Mouse (Mus musculus): ENCODE measurements around the gene Ptpn7. TPM values are rescaled to one million over a fixed set of nuclear protein-coding genes. Genes with fewer than 3 reads are reported as not detected.

Ptpn7 gene
- total and polyA plus RNA-seq, 3 experiments, result 61.4 to 81.9 (median 81.9) TPM

DNA sequence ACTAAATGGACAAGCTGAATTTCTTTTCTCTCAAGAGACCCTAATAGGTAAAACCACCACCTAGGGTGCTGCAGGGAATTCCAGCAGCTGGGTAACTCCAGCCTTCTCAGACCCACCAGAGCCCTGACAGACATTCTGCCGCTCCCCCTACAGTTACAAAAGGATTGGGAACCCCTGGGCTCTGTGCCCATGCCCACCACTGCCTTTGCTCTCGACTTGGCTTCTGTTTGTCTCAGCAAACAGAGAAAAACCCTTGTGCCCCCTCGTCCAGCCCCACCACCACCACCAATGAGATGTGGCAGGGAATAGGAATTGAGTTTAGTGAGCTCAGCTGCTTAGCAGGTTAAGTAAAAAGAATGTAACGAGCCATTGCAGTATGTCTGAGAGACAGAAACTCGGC, 16.5 kb downstream of the Ptpn7 start:
- H3K27ac ChIP-seq (ENCODE audit: insufficient read depth, low read depth), result no peak overlapping the region
- no peak overlapping the region for H3K4me3 ChIP-seq (replicated peaks in 1 of 3; ENCODE audit: low read depth in 2 of 3, low read length in 2 of 3, poor library complexity in 1 of 3)
- dilution Hi-C loops (cut with MboI; ENCODE audit: extremely low pct_ligation_motif_present, extremely low pct_unique_long_range_greater_than_20kb, low sequenced_read_pairs) (no loop called here), in situ Hi-C loops (cut with MboI; ENCODE audit: low pct_ligation_motif_present, low pct_unique_long_range_greater_than_20kb, low sequenced_read_pairs) (no loop called here)
- H3K9me3 ChIP-seq (replicated peaks; ENCODE audit: low read length), result no peaks in the 10 kb centered on the region
- peaks cover 14% of the 10 kb centered on the region for H3K79me2 ChIP-seq (replicated peaks; ENCODE audit: control insufficient read depth, extremely low read depth, insufficient read depth, poor library complexity, severe bottlenecking)
- H3K4me1 ChIP-seq (ENCODE audit: control insufficient read depth in 1 of 2, insufficient read depth in 2 of 2), result peaks cover 4 to 50% of the 10 kb centered on the region in 2 experiments; a peak in 3 of 4 replicates
- H3K36me3 ChIP-seq (replicated peaks in 1 of 2; ENCODE audit: control insufficient read depth in 1 of 2, insufficient read depth in 1 of 2, low read length in 1 of 2), result peaks cover 10 to 62% of the 10 kb centered on the region in 2 experiments
- no peak overlapping the region for H3K4me2 ChIP-seq (ENCODE audit: insufficient read depth, low read depth, poor library complexity, severe bottlenecking)
- no peak overlapping the region for H3K9ac ChIP-seq (ENCODE audit: insufficient read depth, low read depth)
- no peak for DNase-seq (ENCODE audit: extremely low read depth)
- TF ChIP-seq E2F4 (IDR thresholded peaks at IDR 0.05; ENCODE audit: insufficient replicate concordance, low read depth, low read length) (no peak), JUND (conservative IDR thresholded peaks at IDR 0.05; ENCODE audit: low read depth, low read length) (no peak), GABPA (IDR thresholded peaks at IDR 0.05; ENCODE audit: insufficient replicate concordance, low read depth, low read length) (no peak), TCF12 (IDR thresholded peaks at IDR 0.05; ENCODE audit: low read depth, low read length) (no peak), PAX5 (IDR thresholded peaks at IDR 0.05; ENCODE audit: low read length) (no peak), USF2 (conservative IDR thresholded peaks at IDR 0.05; ENCODE audit: low read depth, low read length) (no peak), POLR2AphosphoS2 (IDR thresholded peaks at IDR 0.05; ENCODE audit: low read depth, low read length) (no peak), USF1 (IDR thresholded peaks at IDR 0.05; ENCODE audit: low read depth, low read length) (no peak), JUN (IDR thresholded peaks at IDR 0.05; ENCODE audit: insufficient read depth, low read depth, low read length) (no peak), POLR2A (IDR thresholded peaks at IDR 0.05; ENCODE audit: low read depth, low read length) (no peak), ZC3H11A (IDR thresholded peaks at IDR 0.05; ENCODE audit: low read depth, low read length) (no peak)
- no peaks in the 10 kb centered on the region for H3K27me3 ChIP-seq (replicated peaks)

GRCm38 (mm10) chr1:135154011-135154410, 21.5 kb downstream of the Ptpn7 start:
- no peak for TF ChIP-seq CHD1 (IDR thresholded peaks at IDR 0.05; ENCODE audit: low read depth, low read length)
- TF ChIP-seq ZMIZ1 (IDR thresholded peaks at IDR 0.05; ENCODE audit: low read depth, low read length), result no peak
- no peak for TF ChIP-seq NELFE (IDR thresholded peaks at IDR 0.05; ENCODE audit: low read depth, low read length)
- TF ChIP-seq TCF12 (IDR thresholded peaks at IDR 0.05; ENCODE audit: low read depth, low read length), result no peak
- no peak for TF ChIP-seq POLR2A (IDR thresholded peaks at IDR 0.05; ENCODE audit: low read depth, low read length)
- no peak for TF ChIP-seq ZKSCAN1 (IDR thresholded peaks at IDR 0.05; ENCODE audit: borderline replicate concordance, low read depth, low read length)
- TF ChIP-seq ELF1 (IDR thresholded peaks at IDR 0.05; ENCODE audit: low read depth, low read length), result no peak
- no peak for TF ChIP-seq JUND (conservative IDR thresholded peaks at IDR 0.05; ENCODE audit: low read depth, low read length)
- TF ChIP-seq GABPA (IDR thresholded peaks at IDR 0.05; ENCODE audit: insufficient replicate concordance, low read depth, low read length), result no peak
- no peak for TF ChIP-seq HCFC1 (IDR thresholded peaks at IDR 0.05; ENCODE audit: low read depth, low read length)
- H3K9ac ChIP-seq (ENCODE audit: insufficient read depth, low read depth), result no peak overlapping the region
- dilution Hi-C loops (cut with MboI; ENCODE audit: extremely low pct_ligation_motif_present, extremely low pct_unique_long_range_greater_than_20kb, low sequenced_read_pairs) (no loop called here), in situ Hi-C loops (cut with MboI; ENCODE audit: low pct_ligation_motif_present, low pct_unique_long_range_greater_than_20kb, low sequenced_read_pairs) (loop anchor here (25.0 kb wide), 1 partner anchor 508 kb away; no protein-coding TSS in a partner anchor)
- H3K4me2 ChIP-seq (ENCODE audit: insufficient read depth, low read depth, poor library complexity, severe bottlenecking), result no peak overlapping the region
- peaks cover 13 to 72% of the 10 kb centered on the region in 2 experiments for H3K36me3 ChIP-seq (replicated peaks in 1 of 2; ENCODE audit: control insufficient read depth in 1 of 2, insufficient read depth in 1 of 2, low read length in 1 of 2)
- H3K4me1 ChIP-seq (ENCODE audit: control insufficient read depth in 1 of 2, insufficient read depth in 2 of 2), result peaks cover 5 to 26% of the 10 kb centered on the region in 2 experiments; a peak in 2 of 4 replicates
- no peak overlapping the region for H3K27ac ChIP-seq (ENCODE audit: insufficient read depth, low read depth)
- no peak for DNase-seq (ENCODE audit: extremely low read depth)
- no peaks in the 10 kb centered on the region for H3K9me3 ChIP-seq (replicated peaks; ENCODE audit: low read length)
- H3K4me3 ChIP-seq (replicated peaks in 1 of 3; ENCODE audit: low read depth in 2 of 3, low read length in 2 of 3, poor library complexity in 1 of 3), result no peak overlapping the region
- H3K27me3 ChIP-seq (replicated peaks), result no peaks in the 10 kb centered on the region
- peaks cover 2% of the 10 kb centered on the region for H3K79me2 ChIP-seq (replicated peaks; ENCODE audit: control insufficient read depth, extremely low read depth, insufficient read depth, poor library complexity, severe bottlenecking)

Data from CH12.LX (cell line).